Mouse (Mus musculus) hematopoietic stem cell, adult 5-6 weeks (primary cell): ENCODE measurements around the gene Tenm2. TPM values are rescaled to one million over a fixed set of nuclear protein-coding genes. Genes with fewer than 3 reads are reported as not detected.

Experiments
- ATAC-seq, 2 experiments: fragments of 125-278 bp in 1 of 2; replicated peaks in 1 of 2; 2 replicates each; pipeline ENCODE4 v1.8.0; 2016 to 2017; ENCODE audit warnings: inconsistent platforms in 2 of 2, mild to moderate bottlenecking in 2 of 2, moderate number of reproducible peaks in 2 of 2, low read depth in 1 of 2, moderate TSS enrichment in 1 of 2; ENCODE audit not compliant: low FRiP score in 2 of 2, poor library complexity in 2 of 2, severe bottlenecking in 2 of 2, insufficient read depth in 1 of 2, low TSS enrichment in 1 of 2
- total RNA-seq: library from RNA; stranded (forward); fragments of 172-1452, 232-1000 nt; gene quantifications from 2 replicates; pipeline ENCODE4 v1.2.3, GENCODE M21; 2017

Tenm2 gene
- total RNA-seq, 1 experiment from 2014 or later, result not detected

- no peak for ATAC-seq
These were observed 908.5 kb downstream of the Tenm2 start for GRCm38 (mm10) chr11:36327243-36327642.

GRCm38 (mm10) chr11:36309317-36309716 lies 926.4 kb downstream of the Tenm2 start:
- no peak for ATAC-seq

- ATAC-seq, result no peak
These were observed 928.5 kb downstream of the Tenm2 start for GRCm38 (mm10) chr11:36307276-36307675.

- no peak for ATAC-seq
These were observed 930.3 kb downstream of the Tenm2 start for GRCm38 (mm10) chr11:36305348-36305950.

- ATAC-seq, result no peak
These were observed 932.8 kb downstream of the Tenm2 start for GRCm38 (mm10) chr11:36302913-36303371.

- ATAC-seq, result no peak
These were observed 933.7 kb downstream of the Tenm2 start for GRCm38 (mm10) chr11:36302096-36302495.

GRCm38 (mm10) chr11:36296568-36296967 lies 939.2 kb downstream of the Tenm2 start:
- no peak for ATAC-seq

GRCm38 (mm10) chr11:36292206-36292605 lies 943.6 kb downstream of the Tenm2 start:
- no peak for ATAC-seq

GRCm38 (mm10) chr11:36286246-36286645 lies 949.5 kb downstream of the Tenm2 start:
- no peak for ATAC-seq

- ATAC-seq, result no peak
These were observed 955.2 kb downstream of the Tenm2 start for GRCm38 (mm10) chr11:36280533-36280932.

- no peak for ATAC-seq
These were observed 957.9 kb downstream of the Tenm2 start for GRCm38 (mm10) chr11:36277903-36278215.

GRCm38 (mm10) chr11:36277192-36277902 lies 958.4 kb downstream of the Tenm2 start:
- no peak for ATAC-seq

GRCm38 (mm10) chr11:36276015-36276414 lies 959.7 kb downstream of the Tenm2 start:
- no peak for ATAC-seq

GRCm38 (mm10) chr11:36272149-36272548 lies 963.6 kb downstream of the Tenm2 start:
- no peak for ATAC-seq

GRCm38 (mm10) chr11:36269945-36270344 lies 965.8 kb downstream of the Tenm2 start:
- ATAC-seq, result no peak

- ATAC-seq, result no peak
These were observed 970.8 kb downstream of the Tenm2 start for GRCm38 (mm10) chr11:36264776-36265466.

GRCm38 (mm10) chr11:36263840-36264239 lies 971.9 kb downstream of the Tenm2 start:
- ATAC-seq, result no peak

GRCm38 (mm10) chr11:36257187-36257586 lies 978.6 kb downstream of the Tenm2 start:
- ATAC-seq, result no peak
